Mouse (Mus musculus): ENCODE measurements around the gene 2810408A11Rik.

GRCm38 (mm10) chr11:69936714-69937347, 36.0 kb upstream of the 2810408A11Rik start:
- no peak for TF ChIP-seq TCF12 (IDR thresholded peaks at IDR 0.05; ENCODE audit: insufficient read depth, poor library complexity, severe bottlenecking)
- no peak for TF ChIP-seq USF1 (IDR thresholded peaks at IDR 0.05; ENCODE audit: low read depth)
- TF ChIP-seq MAX (IDR thresholded peaks at IDR 0.05; ENCODE audit: low read depth) = no peak
- TF ChIP-seq POLR2AphosphoS2 (IDR thresholded peaks at IDR 0.05; ENCODE audit: insufficient read length, low read depth) = no peak
- no peak for TF ChIP-seq POLR2A (IDR thresholded peaks at IDR 0.05; ENCODE audit: insufficient read length, low read depth)
- no peak for TF ChIP-seq E2F4 (IDR thresholded peaks at IDR 0.05; ENCODE audit: insufficient read depth)
- no peak for TF ChIP-seq MYOD1 (IDR thresholded peaks at IDR 0.05; ENCODE audit: control insufficient read depth in 1 of 3, insufficient read length in 2 of 3, low read depth in 2 of 3)
- TF ChIP-seq MYOG (IDR thresholded peaks at IDR 0.05; ENCODE audit: control insufficient read depth in 1 of 3, insufficient read depth in 1 of 3, insufficient read length in 2 of 3, low read depth in 2 of 3) = no peak
- no peak for TF ChIP-seq TCF3 (IDR thresholded peaks at IDR 0.05; ENCODE audit: insufficient read length, low read depth)
